Mouse (Mus musculus) neural tube, embryonic 12.5 days (tissue): ENCODE data around the gene Pi4ka. TPM values are rescaled to one million over a fixed set of nuclear protein-coding genes. Genes with fewer than 3 reads are reported as not detected.

ENCODE experiments used
- ATAC-seq: fragments of 200-750 bp; cut with Nextera tagmentation; 2 replicates; pipeline ENCODE4 v1.8.0; 2017; ENCODE audit warnings: low read depth, mild to moderate bottlenecking, moderate TSS enrichment, moderate library complexity; ENCODE audit not compliant: low FRiP score
- H3K27ac ChIP-seq: fragments of 300-500 bp; sonication (generic); 2 replicates; pipeline ENCODE4 v1.5.1; 2016
- H3K27me3 ChIP-seq: fragments of 300-500 bp; sonication (generic); replicated peaks from 2 replicates; pipeline ENCODE4 v1.6.1; 2016; ENCODE audit warnings: mild to moderate bottlenecking
- H3K36me3 ChIP-seq: fragments of 300-500 bp; sonication (generic); 2 replicates; pipeline ENCODE4 v1.6.1; 2016; ENCODE audit warnings: mild to moderate bottlenecking
- H3K4me1 ChIP-seq: fragments of 300-500 bp; sonication (generic); 2 replicates; pipeline ENCODE4 v1.6.1; 2016
- H3K4me2 ChIP-seq: fragments of 300-500 bp; sonication (generic); replicated peaks from 2 replicates; pipeline ENCODE4 v1.6.1; 2016; ENCODE audit warnings: mild to moderate bottlenecking
- H3K4me3 ChIP-seq: fragments of 300-500 bp; sonication (generic); 2 replicates; pipeline ENCODE4 v1.5.1; 2016
- H3K9ac ChIP-seq: fragments of 300-500 bp; sonication (generic); 2 replicates; pipeline ENCODE4 v1.6.1; 2016; ENCODE audit warnings: mild to moderate bottlenecking
- H3K9me3 ChIP-seq: fragments of 300-500 bp; sonication (generic); 2 replicates; pipeline ENCODE4 v1.6.1; 2016; ENCODE audit warnings: mild to moderate bottlenecking
- WGBS: fragments of 180-500 bp; shearing (Covaris S2); methylation state at CpG from one replicate; pipeline ENCODE4 v1.1.7; 2016; 5-methylcytosine and 5-hydroxymethylcytosine counted together
- polyA plus RNA-seq: library from polyadenylated mRNA; unstranded; fragments of >200 nt; fragmentation: Nextera tagmentation; extraction: Ambion mirVana; gene quantifications from 2 replicates; pipeline ENCODE4 v1.2.1, GENCODE M21; 2016

Gene Pi4ka
- polyA plus RNA-seq: 56.2 and 61.8 TPM in 2 replicates

DNA sequence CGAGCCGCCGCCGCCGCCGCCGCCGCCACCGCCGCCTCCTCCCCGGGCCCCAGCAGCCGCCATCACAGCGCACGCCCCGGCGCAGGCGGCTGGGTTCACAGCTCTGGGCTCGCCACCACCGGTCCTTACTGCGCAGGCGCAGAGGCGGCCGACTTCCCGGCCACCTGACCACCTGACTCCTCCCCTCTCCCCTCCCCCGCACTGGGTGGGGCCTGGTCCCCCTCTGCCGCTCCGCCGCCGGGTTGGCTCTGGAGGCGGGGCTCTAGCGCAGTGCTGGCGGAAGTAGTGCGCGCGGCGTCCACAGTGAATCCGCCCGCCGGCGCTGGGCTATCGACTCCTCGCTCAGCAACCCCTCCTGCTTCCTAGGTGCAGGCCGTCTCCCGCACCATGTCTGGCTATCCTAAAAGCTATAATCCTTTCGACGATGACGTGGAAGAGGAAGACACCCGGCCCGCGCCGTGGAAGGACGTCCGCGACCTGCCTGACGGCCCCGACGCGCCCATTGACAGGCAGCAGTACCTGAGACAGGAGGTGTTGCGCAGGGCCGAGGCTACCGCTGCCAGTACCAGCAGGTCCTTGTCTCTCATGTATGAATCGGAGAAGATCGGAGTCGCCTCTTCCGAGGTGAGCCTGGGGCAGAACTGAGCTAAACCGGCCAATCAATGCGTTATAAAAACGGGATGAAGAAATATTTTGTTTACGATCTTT is at the start of gene Pi4ka, which contains the start of gene Snap29:
TSS of gene Pi4ka (minus strand) at position 579 of the 708 bp plus-strand sequence.
TSS of gene Snap29 (plus strand) at position 251 of the 708 bp plus-strand sequence.
- Histone ChIP-seq H3K9ac (peak within 1 kb of the TSS; percentile 79), H3K4me1 (peaks cover 23% of the 10 kb centered on the region), H3K36me3 (0 out of 2 replicates have a peak, but pooled peaks cover 2% of the 10 kb centered on the region), H3K4me2 (peak within 1 kb of the TSS; percentile 69), H3K4me3 (peak within 1 kb of the TSS; percentile 77), H3K27ac (peak within 1 kb of the TSS; percentile 74), H3K27me3 (no peaks in the 10 kb centered on the region), H3K9me3 (no peaks in the 10 kb centered on the region)
- ATAC-seq: peak; percentile 97
- under 1% methylated on average over 69 of the region's 69 CpGs for WGBS

GRCm38 (mm10) chr16:17452373-17452715 is 46.2 kb upstream of the Pi4ka start:
- peak; percentile 69 for ATAC-seq
- no peaks in the 10 kb centered on the region for H3K9me3 ChIP-seq
- H3K4me1 ChIP-seq: peaks cover 8% of the 10 kb centered on the region
- H3K27ac ChIP-seq: peak overlapping the region; percentile 82
- H3K4me2 ChIP-seq: peak overlapping the region; percentile 88
- H3K36me3 ChIP-seq: peaks cover 20% of the 10 kb centered on the region
- no peaks in the 10 kb centered on the region for H3K27me3 ChIP-seq
- H3K4me3 ChIP-seq: peak overlapping the region; percentile 78
- WGBS: under 1% methylated on average over 24 of the region's 24 CpGs
- H3K9ac ChIP-seq: peak overlapping the region; percentile 92

GRCm38 (mm10) chr16:17451541-17452372 is 45.6 kb upstream of the Pi4ka start, which contains the start of gene Crkl:
Crkl (plus strand) TSS chr16:17451987.
- Histone ChIP-seq H3K27me3 (no peaks in the 10 kb centered on the region), H3K4me1 (peaks cover 8% of the 10 kb centered on the region), H3K27ac (peak within 1 kb of the TSS; percentile 82), H3K4me3 (peak within 1 kb of the TSS; percentile 78), H3K4me2 (peak within 1 kb of the TSS; percentile 88), H3K36me3 (peaks cover 14% of the 10 kb centered on the region), H3K9ac (peak within 1 kb of the TSS; percentile 92), H3K9me3 (no peaks in the 10 kb centered on the region)
- peak; percentile 94 for ATAC-seq
- WGBS: under 1% methylated on average over 63 of the region's 63 CpGs

GRCm38 (mm10) chr16:17432576-17432975 is 26.5 kb upstream of the Pi4ka start:
- no peak for ATAC-seq
- WGBS: 74% methylated on average over 2 of the region's 2 CpGs
- Histone ChIP-seq H3K36me3 (peaks cover 10% of the 10 kb centered on the region), H3K9ac (no peak overlapping the region), H3K4me1 (no peaks in the 10 kb centered on the region), H3K9me3 (no peaks in the 10 kb centered on the region), H3K4me2 (no peak overlapping the region), H3K27ac (no peak overlapping the region), H3K27me3 (no peaks in the 10 kb centered on the region), H3K4me3 (no peak overlapping the region)

GRCm38 (mm10) chr16:17423021-17423420 is 16.9 kb upstream of the Pi4ka start:
- ATAC-seq: no peak
- H3K4me3 ChIP-seq: no peak overlapping the region
- peaks cover 58% of the 10 kb centered on the region for H3K36me3 ChIP-seq
- no peak overlapping the region for H3K9ac ChIP-seq
- 84% methylated on average over 3 of the region's 3 CpGs for WGBS
- no peaks in the 10 kb centered on the region for H3K27me3 ChIP-seq
- no peak overlapping the region for H3K4me2 ChIP-seq
- no peak overlapping the region for H3K27ac ChIP-seq
- no peaks in the 10 kb centered on the region for H3K9me3 ChIP-seq
- no peaks in the 10 kb centered on the region for H3K4me1 ChIP-seq

DNA sequence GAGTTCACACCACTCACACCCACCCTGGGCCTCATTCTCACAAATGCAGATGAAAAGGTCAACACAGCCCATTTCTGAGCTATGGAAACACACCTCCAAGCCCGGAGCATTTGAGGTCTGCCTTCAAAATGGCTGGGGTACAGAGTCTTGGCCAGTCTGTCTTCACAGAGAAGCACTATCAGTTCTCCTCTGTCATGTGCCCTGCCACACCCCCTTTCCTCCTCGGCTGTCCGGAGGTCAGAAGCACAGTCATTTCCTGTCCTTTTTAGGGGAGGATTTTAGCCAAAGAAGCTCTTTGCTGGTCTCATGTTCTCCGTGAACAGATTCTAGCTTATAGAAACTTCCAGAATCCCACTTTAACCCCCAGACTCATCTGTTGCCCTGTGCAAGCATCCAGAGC is 4.1 kb upstream of the Pi4ka start:
- Histone ChIP-seq H3K4me2 (no peak overlapping the region), H3K9me3 (no peaks in the 10 kb centered on the region), H3K36me3 (no peaks in the 10 kb centered on the region), H3K9ac (no peak overlapping the region), H3K27ac (no peak overlapping the region), H3K27me3 (no peaks in the 10 kb centered on the region), H3K4me1 (peaks cover 12% of the 10 kb centered on the region), H3K4me3 (no peak overlapping the region)
- ATAC-seq: no peak
- 73% methylated on average over 4 of the region's 4 CpGs for WGBS

- 95% methylated on average over 2 of the region's 2 CpGs for WGBS
- ATAC-seq: no peak
Measured at GRCm38 (mm10) chr16:17409046-17409445, 2.9 kb upstream of the Pi4ka start.

DNA sequence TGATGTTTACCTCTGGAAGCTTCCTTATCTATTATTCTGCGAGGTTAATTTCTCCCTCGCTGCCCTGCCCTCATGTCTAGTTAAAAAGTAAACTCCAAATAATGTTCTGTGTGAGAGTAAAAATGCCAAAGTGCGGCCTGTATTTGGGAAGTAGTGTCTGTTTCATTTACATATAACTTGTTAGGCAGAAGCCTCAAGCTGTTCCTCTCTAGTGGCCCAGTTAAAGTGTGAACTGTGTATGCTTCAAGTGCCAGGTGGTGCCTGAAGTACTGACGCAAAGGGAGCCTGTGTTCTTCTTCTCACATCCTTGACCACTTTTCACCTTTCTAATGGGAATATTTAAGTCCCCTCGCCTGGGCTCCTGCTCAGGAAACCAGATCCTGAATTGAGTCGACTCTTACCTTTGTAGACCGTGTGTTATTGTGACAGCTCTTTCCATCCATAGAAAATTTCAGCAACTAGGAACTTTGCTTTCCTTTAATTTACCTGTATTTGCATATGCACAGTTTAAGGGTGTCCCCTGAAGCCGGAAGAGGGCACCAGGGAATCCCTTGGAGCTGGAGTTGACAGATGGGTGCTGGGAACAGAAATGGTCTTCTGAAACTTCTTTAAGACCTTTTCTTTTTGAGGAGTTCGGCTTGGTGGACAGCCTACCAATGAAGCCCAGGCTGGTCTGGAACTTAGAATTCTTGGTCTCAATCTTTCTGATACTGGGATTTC is 558 bp upstream of the Pi4ka start:
- Histone ChIP-seq H3K9me3 (no peaks in the 10 kb centered on the region), H3K9ac (peak overlapping the region; percentile 79), H3K27ac (no peak overlapping the region), H3K4me2 (peak overlapping the region; percentile 69), H3K4me3 (peak overlapping the region; percentile 77), H3K36me3 (0 out of 2 replicates have a peak, but pooled peaks cover 2% of the 10 kb centered on the region), H3K27me3 (no peaks in the 10 kb centered on the region), H3K4me1 (peaks cover 23% of the 10 kb centered on the region)
- ATAC-seq: no peak
- WGBS: 42% methylated on average over 9 of the region's 9 CpGs

More at GRCm38 (mm10) chr16:17409046-17409445, 2.9 kb upstream of the Pi4ka start:
- H3K27ac ChIP-seq: no peak overlapping the region
- H3K9me3 ChIP-seq: no peaks in the 10 kb centered on the region
- no peaks in the 10 kb centered on the region for H3K36me3 ChIP-seq
- H3K4me2 ChIP-seq: no peak overlapping the region
- H3K4me3 ChIP-seq: no peak overlapping the region
- H3K27me3 ChIP-seq: no peaks in the 10 kb centered on the region
- peaks cover 23% of the 10 kb centered on the region for H3K4me1 ChIP-seq
- H3K9ac ChIP-seq: no peak overlapping the region

DNA sequence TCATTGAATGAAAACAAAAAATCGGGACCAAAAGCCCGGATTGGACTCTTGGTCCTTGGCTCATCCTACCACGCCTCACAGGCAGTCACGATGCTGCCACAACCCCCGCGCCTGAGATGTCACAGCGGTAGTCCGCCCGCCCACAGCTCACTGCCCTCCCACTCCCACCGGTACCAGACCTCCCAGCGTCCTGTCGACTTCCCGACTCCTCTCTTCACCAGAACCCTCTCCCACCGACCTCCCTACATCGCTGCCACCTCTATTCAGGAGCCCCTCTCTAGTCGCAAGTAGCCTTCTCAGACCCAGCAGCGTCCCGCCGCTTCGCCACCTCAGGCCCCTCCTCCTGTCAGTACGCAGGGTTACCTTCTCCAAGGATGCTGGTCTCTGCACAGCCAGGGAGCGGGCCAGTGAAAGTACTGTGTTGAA is 830 bp downstream of the Pi4ka start:
- WGBS: under 1% methylated on average over 22 of the region's 22 CpGs
- Histone ChIP-seq H3K36me3 (0 out of 2 replicates have a peak, but pooled peaks cover 2% of the 10 kb centered on the region), H3K27ac (peak overlapping the region; percentile 74), H3K4me1 (peaks cover 23% of the 10 kb centered on the region), H3K9ac (peak overlapping the region; percentile 79), H3K4me2 (peak overlapping the region; percentile 69), H3K27me3 (no peaks in the 10 kb centered on the region), H3K9me3 (no peaks in the 10 kb centered on the region), H3K4me3 (peak overlapping the region; percentile 77)
- ATAC-seq: peak; percentile 88

GRCm38 (mm10) chr16:17402855-17403254 is 3.3 kb downstream of the Pi4ka start:
- no peak for ATAC-seq
- Histone ChIP-seq H3K4me3 (no peak overlapping the region), H3K9ac (no peak overlapping the region), H3K27me3 (no peaks in the 10 kb centered on the region), H3K27ac (no peak overlapping the region), H3K4me1 (peaks cover 19% of the 10 kb centered on the region), H3K36me3 (0 out of 2 replicates have a peak, but pooled peaks cover 2% of the 10 kb centered on the region), H3K4me2 (no peak overlapping the region), H3K9me3 (no peaks in the 10 kb centered on the region)
- WGBS: 78% methylated on average over 1 of the region's 1 CpGs

DNA sequence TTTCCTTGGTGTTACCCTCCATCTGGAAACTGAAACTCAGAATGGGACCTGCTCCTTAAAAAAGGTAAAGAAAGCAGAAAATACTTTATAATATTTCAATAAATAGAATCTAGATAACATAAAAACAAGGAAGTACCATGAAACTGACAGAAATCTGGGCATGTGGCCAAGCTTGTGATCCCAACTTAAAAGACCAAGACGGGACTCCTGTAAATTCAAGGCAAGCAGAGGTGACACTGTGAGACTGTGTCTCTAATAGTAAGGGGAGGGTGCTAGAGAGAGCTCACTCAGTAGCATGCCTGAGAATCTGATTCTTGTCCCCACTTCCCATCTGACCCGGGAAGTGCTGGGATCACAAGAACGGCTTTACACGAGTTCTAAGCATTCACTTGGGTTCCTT is 13.3 kb downstream of the Pi4ka start:
- Histone ChIP-seq H3K4me1 (no peaks in the 10 kb centered on the region), H3K9me3 (no peaks in the 10 kb centered on the region), H3K27ac (no peak overlapping the region), H3K4me3 (no peak overlapping the region), H3K9ac (no peak overlapping the region), H3K36me3 (peaks cover 9% of the 10 kb centered on the region; the same call in 1 of the 2 replicates), H3K4me2 (no peak overlapping the region), H3K27me3 (no peaks in the 10 kb centered on the region)
- ATAC-seq: no peak
- WGBS: 83% methylated on average over 4 of the region's 4 CpGs
